Mouse (Mus musculus): ENCODE measurements at regions not wholly inside any gene's neighbourhood (a gene's known extent, or its start where the extent isn't known, plus 50 kb on each side); places are given as distances from the start of the nearest gene placed in this dataset.

DNA sequence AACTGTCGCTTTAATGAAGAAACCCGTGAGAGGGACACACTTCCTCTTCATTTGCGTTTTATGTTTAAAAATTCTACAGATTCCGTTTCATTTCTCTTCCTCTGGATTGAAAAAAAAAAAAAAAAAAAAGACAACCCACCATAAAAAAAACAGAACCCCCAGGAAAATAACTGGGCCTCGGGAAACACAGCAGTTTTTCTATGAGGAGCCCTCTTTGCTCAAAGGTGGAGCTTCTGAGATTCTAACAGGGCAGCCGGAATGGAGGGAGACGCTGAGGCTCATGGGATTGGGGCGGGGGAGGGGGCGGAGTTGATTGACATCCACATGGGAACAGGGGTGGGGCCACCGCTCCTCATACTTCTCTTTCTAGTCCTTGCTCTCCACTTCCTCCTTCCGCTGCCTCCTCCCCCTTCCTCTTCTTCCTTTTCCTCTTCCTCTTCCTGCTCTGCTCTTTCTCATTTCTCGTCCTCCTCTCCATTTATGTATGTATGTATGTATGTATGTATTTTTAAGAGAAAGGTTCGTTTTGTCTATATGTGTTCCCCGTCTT lies 174.1 kb upstream of the Mrps10 start:
- no peak for DNase-seq (ENCODE audit: low spot score in 2 of 2)
- intact Hi-C loops (cut with DNase I), result no loop called here

GRCm38 (mm10) chr17:47191416-47191815 lies 177.3 kb upstream of the Mrps10 start:
- no peak for DNase-seq (ENCODE audit: low spot score in 2 of 2)
- intact Hi-C loops (cut with DNase I), result no loop called here

GRCm38 (mm10) chr17:47189770-47190169 lies 178.9 kb upstream of the Mrps10 start:
- intact Hi-C loops (cut with DNase I), result no loop called here
- DNase-seq (ENCODE audit: low spot score in 2 of 2), result no peak

GRCm38 (mm10) chr17:47184148-47184547 lies 173.8 kb upstream of the Ubr2 start:
- no peak for DNase-seq (ENCODE audit: low spot score in 2 of 2)
- intact Hi-C loops (cut with DNase I), result no loop called here

GRCm38 (mm10) chr17:47182118-47182517 lies 171.8 kb upstream of the Ubr2 start:
- no peak for DNase-seq (ENCODE audit: low spot score in 2 of 2)
- intact Hi-C loops (cut with DNase I), result no loop called here

- no peak for DNase-seq (ENCODE audit: low spot score in 2 of 2)
- intact Hi-C loops (cut with DNase I), result no loop called here
Observed at GRCm38 (mm10) chr17:47179410-47179809, 169.1 kb upstream of the Ubr2 start.

GRCm38 (mm10) chr17:47178705-47179104 lies 168.3 kb upstream of the Ubr2 start:
- no peak for DNase-seq (ENCODE audit: low spot score in 2 of 2)
- intact Hi-C loops (cut with DNase I), result no loop called here

DNA sequence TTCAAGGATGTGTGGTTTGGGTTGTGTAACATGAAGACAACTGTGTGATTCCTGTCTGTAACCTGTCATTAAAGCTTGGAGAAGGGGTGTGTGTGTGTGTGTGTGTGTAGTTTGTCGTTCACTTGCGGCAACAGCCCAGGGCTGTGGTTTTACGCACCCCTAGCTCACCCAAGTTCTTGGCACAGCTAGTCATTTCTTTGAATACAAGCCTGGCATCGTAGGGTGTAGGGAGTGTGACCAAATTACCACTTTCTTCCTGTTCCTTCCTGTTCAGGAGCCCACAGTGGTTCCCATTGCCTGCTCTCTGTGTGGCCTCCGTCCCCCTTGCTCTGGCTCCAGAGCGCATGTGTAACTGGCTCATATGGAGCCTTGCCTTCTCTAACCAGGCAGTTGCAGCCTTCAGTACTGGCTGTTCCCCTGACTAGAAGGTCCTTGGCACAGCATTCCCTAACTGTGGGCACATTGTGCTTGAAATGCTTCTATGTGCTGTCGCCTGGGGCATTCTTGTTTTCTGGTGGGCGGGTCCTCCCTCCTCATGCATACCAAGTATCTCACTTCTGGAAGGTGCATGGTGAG lies 167.4 kb upstream of the Ubr2 start:
- peak; percentile 34 to 74 for DNase-seq (ENCODE audit: low spot score in 2 of 2)
- intact Hi-C loops (cut with DNase I), result no loop called here

DNA sequence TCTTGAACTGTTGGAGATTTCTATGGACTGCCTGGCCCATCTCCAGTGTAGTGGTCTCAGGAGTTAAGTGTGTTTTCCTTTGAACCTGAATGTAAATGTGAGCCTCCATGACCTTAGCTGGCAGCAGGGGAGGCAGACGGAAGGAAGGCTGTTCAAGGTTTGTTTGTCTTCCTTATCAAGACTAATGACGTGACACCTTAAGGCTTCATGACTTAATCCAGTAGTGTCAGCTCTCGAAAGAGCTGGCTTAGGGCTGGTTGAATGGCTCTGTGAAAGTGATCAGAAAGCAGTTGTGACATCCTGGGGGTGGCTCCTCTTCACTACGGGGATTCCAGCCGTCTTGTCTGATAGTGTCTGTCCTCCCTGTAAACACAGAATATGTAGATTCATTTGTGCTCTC lies 166.0 kb upstream of the Ubr2 start:
- intact Hi-C loops (cut with DNase I), result no loop called here
- DNase-seq (ENCODE audit: low spot score in 2 of 2), result no peak

- intact Hi-C loops (cut with DNase I), result no loop called here
Observed at GRCm38 (mm10) chr17:47174748-47175215, 164.4 kb upstream of the Ubr2 start.

GRCm38 (mm10) chr17:47171801-47172200 lies 161.4 kb upstream of the Ubr2 start:
- intact Hi-C loops (cut with DNase I), result no loop called here
- no peak for DNase-seq (ENCODE audit: low spot score in 2 of 2)

More at GRCm38 (mm10) chr17:47174748-47175215, 164.4 kb upstream of the Ubr2 start:
- peak; percentile 75 for DNase-seq (ENCODE audit: low spot score in 2 of 2)

DNA sequence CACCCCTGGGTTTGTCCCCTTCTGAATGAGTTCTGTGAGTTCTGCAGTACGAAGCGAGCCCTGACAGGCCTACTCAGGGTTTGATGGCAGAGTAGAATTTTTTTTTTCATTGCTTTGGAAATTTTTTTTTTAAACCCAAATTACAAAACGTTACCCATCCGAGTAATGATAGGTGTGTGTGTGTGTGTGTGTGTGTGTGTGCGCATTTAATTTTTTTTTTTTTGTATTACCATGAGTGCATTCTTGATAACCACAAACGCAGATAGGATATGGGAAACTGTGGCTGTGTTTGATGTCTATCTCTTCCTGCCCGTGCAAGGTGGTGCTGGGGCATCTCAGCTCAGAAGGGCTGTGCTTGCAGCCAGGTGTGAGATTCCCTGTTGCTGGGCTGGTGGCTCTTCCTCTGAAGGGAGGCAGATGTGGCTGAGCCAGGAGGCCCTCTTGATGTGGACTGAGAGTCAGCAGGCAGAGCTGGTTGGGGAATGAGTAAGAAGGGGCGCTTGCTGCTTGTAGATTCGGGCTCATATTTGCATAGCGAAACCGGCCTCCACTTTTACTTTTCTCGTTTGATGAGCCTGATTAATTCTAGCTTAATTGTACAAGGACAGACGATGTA lies 160.7 kb upstream of the Ubr2 start:
- no peak for DNase-seq (ENCODE audit: low spot score in 2 of 2)
- intact Hi-C loops (cut with DNase I), result no loop called here

GRCm38 (mm10) chr17:47168105-47168504 lies 157.7 kb upstream of the Ubr2 start:
- no peak for DNase-seq (ENCODE audit: low spot score in 2 of 2)

GRCm38 (mm10) chr17:47163677-47164340 lies 153.5 kb upstream of the Ubr2 start:
- intact Hi-C loops (cut with DNase I), result no loop called here
- no peak for DNase-seq (ENCODE audit: low spot score in 2 of 2)

More at GRCm38 (mm10) chr17:47168105-47168504, 157.7 kb upstream of the Ubr2 start:
- intact Hi-C loops (cut with DNase I), result no loop called here

- DNase-seq (ENCODE audit: low spot score in 2 of 2), result no peak
- intact Hi-C loops (cut with DNase I), result no loop called here
Observed at GRCm38 (mm10) chr17:47162459-47162858, 152.1 kb upstream of the Ubr2 start.

DNA sequence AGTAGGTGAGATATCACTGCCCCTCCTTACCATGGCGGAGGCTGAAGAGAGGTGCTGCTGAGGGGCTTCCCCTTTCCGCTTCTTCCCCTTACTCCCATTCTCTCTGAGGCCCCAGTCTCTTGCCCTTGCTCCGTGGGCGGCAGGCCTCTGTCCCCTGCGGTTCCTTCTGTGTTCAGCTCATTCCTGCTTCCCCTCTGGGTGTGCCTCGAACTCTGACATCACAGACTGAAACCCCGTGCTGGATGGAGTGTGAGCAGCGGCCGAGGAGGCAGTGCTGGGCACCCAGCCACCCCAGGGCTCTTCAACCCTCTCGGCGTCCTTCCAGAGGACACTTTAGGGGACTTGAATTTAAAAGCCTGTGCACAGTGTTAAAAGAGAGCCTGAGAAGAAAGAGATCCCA lies 145.9 kb upstream of the Ubr2 start:
- intact Hi-C loops (cut with DNase I), result no loop called here
- DNase-seq (ENCODE audit: low spot score in 2 of 2), result no peak

DNA sequence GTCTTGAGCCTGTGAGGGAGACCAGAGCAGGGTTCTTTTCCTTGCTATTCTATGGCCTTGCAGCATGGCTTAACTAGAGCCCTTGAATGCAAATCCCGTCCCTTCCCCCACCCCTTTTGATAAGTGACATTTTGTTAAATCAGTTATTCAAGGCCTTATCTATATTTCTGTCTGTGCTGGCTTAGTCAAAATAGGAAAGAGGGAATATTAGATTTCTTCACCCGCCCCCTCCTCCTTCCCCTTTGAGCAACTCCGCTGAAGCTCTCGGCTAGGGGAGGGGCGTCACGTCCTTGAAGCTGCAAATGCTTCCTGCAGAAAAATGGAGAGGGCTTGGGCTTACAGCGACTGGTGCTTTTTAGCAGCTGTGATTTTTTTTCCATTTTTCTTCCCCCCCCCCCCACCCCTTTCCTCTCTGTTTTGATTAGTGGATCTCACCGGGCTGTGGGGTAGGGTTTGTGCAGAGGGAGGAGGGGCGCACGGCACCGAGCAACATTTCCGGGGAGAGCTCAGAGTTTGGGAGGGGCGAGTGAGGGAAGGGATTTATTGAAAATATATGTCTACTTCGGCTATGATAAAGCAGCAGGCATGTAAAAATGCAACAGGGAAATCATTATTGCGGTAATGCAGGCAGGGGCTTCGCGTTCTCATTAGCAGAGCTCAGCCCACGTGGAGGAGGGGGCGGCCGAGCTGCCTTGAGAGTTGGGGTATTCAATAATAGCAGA lies 141.4 kb upstream of the Ubr2 start:
- DNase-seq (ENCODE audit: low spot score in 2 of 2), result peak; percentile 67 to 73
- intact Hi-C loops (cut with DNase I), result no loop called here

DNA sequence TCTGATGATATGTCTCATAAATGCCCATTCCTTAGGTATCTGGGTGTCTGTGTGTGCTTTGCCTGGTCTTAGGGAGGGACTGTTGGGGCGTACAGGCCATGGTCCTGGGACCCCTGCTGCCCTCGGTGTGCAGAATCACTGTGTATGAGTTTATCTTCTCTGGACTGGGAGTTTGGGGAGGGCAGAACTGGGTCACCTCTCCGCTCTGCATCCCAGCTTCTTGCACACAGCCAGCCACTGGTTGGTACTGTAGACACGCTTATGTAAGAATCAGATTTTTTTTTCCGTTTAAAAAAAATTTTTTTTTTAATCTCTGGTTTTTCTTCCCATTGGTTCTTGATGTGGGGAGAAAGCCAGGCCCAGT lies 140.8 kb upstream of the Ubr2 start:
- DNase-seq (ENCODE audit: low spot score in 2 of 2), result no peak
- intact Hi-C loops (cut with DNase I), result no loop called here

DNA sequence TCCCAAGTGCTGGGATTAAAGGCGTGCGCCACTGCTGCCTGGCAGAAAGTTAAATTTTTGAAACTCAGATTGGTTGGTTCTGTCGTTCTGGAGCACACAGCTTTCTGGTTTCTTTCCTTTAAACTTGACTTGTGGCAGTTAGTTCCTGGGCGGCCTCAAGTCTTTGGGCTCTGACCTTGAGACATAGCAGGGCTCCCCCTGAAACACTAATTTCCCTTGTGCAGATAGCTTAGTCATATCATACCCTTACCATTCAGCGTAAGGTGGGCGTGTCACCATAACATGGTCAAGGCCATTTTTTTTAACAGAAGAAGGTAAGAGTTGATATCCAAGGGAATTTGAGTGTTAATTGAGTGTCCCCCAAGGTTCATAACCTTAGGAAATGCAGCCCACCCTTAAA lies 140.3 kb upstream of the Ubr2 start:
- intact Hi-C loops (cut with DNase I), result no loop called here
- no peak for DNase-seq (ENCODE audit: low spot score in 2 of 2)

DNA sequence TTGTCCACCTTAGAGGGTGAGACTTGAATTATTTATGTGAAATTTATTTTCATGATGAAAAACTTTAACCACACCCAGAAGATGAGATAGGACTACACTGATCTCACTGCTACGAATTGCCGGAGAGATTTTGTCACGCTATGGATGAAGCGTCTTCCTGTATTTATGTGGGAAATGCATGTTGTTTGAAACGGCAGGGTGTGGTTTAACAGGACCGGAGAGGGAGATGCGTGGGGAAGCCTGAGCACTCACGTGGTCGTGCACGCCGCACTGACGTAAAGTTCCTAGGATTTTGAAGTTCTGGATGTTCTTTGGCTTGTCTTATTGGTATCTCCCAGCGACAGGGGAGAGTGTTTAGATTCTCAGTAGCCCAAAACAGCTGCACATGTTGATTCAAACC lies 139.3 kb upstream of the Ubr2 start:
- no peak for DNase-seq (ENCODE audit: low spot score in 2 of 2)
- intact Hi-C loops (cut with DNase I), result no loop called here

Measured in left cerebral cortex, postnatal 14 days (tissue).